Mouse (Mus musculus): ENCODE results near the gene Slc22a4. TPM values are rescaled to one million over a fixed set of nuclear protein-coding genes. Genes with fewer than 3 reads are reported as not detected.
"Not testable (repeated sequence)": the region's sequence is repeated elsewhere in the genome, so short reads cannot be mapped to it uniquely, and the experiment has no call there.

Gene Slc22a4
- polyA plus RNA-seq, 1 experiment: 1.3 TPM

GRCm38 (mm10) chr11:53956636-53957035 lies 71.3 kb downstream of the Slc22a4 start:
- no peak overlapping the region for H3K4me3 ChIP-seq (replicated peaks; ENCODE audit: extremely low read depth, low read depth, low read length)
- TF ChIP-seq CTCF (IDR thresholded peaks at IDR 0.05; ENCODE audit: insufficient read depth, low read length) (no peak), POLR2A (IDR thresholded peaks at IDR 0.05; ENCODE audit: borderline replicate concordance, extremely low read depth, low read depth, low read length) (no peak)
- WGBS: 56% methylated on average over 1 of the region's 1 CpGs
- no peaks in the 10 kb centered on the region for H3K4me1 ChIP-seq (ENCODE audit: control insufficient read depth, insufficient read depth, low read length)
- no peak for DNase-seq

- TF ChIP-seq CTCF (IDR thresholded peaks at IDR 0.05; ENCODE audit: insufficient read depth, low read length): no peak
- no peak for TF ChIP-seq POLR2A (IDR thresholded peaks at IDR 0.05; ENCODE audit: borderline replicate concordance, extremely low read depth, low read depth, low read length)
- no peak for DNase-seq
- Histone ChIP-seq H3K4me1 (ENCODE audit: control insufficient read depth, insufficient read depth, low read length) (no peaks in the 10 kb centered on the region), H3K4me3 (replicated peaks; ENCODE audit: extremely low read depth, low read depth, low read length) (no peak overlapping the region)
- 85% methylated on average over 3 of the region's 3 CpGs for WGBS
These were observed 73.2 kb downstream of the Slc22a4 start for GRCm38 (mm10) chr11:53954653-53955052.

- WGBS: 86% methylated on average over 1 of the region's 3 CpGs
- H3K4me1 ChIP-seq (ENCODE audit: control insufficient read depth, insufficient read depth, low read length); DNase-seq; H3K4me3 ChIP-seq (replicated peaks; ENCODE audit: extremely low read depth, low read depth, low read length): not testable (repeated sequence)
These were observed 77.8 kb downstream of the Slc22a4 start for GRCm38 (mm10) chr11:53950133-53950532.

Other genes starting within 250 kb of the Slc22a4 start
- 19.8 and 28.7 TPM in 2 replicates for gene Gm12216, start 168.8 kb downstream of the Slc22a4 start, polyA plus RNA-seq (2012; rRNA removed)
- 22.4 and 23.0 TPM in 2 replicates for gene Slc22a5, start 136.4 kb downstream of the Slc22a4 start, polyA plus RNA-seq (2012; rRNA removed)
- 2.3 and 3.8 TPM in 2 replicates for gene Slc22a21, start 47.8 kb downstream of the Slc22a4 start, polyA plus RNA-seq (2012; rRNA removed)
- 22.9 and 25.6 TPM in 2 replicates for gene Pdlim4, start 40.9 kb upstream of the Slc22a4 start, polyA plus RNA-seq (2012; rRNA removed)
- 25.9 and 30.0 TPM in 2 replicates for gene P4ha2, start 72.0 kb upstream of the Slc22a4 start, polyA plus RNA-seq (2012; rRNA removed)
- gene Csf2, start 221.6 kb upstream of the Slc22a4 start, polyA plus RNA-seq (2012; rRNA removed): 2.0 and 2.5 TPM in 2 replicates
- gene Il3, start 239.2 kb upstream of the Slc22a4 start, polyA plus RNA-seq (2012; rRNA removed): not detected in 2 replicates